Mouse (Mus musculus) CH12.LX (cell line): ENCODE results near the gene Brf1. TPM values are rescaled to one million over a fixed set of nuclear protein-coding genes. Genes with fewer than 3 reads are reported as not detected.

Source experiments
- DNase-seq: peaks from one replicate; pipeline ENCODE4 v3.0.0-alpha.2; 2013; ENCODE audit errors: extremely low read depth
- H3K27ac ChIP-seq: 2 replicates; pipeline ENCODE4 v1.5.1; 2012; ENCODE audit warnings: low read depth, mild to moderate bottlenecking, control low read depth, moderate library complexity; ENCODE audit not compliant: insufficient read depth
- H3K27me3 ChIP-seq: replicated peaks from 2 replicates; pipeline ENCODE3; 2012; ENCODE audit warnings: inconsistent platforms
- H3K36me3 ChIP-seq, 2 experiments: replicated peaks in 1 of 2; 2 replicates each; pipeline versions ENCODE3 to v1.6.1; 2012; ENCODE audit warnings: inconsistent platforms in 1 of 2, low read length in 1 of 2, mild to moderate bottlenecking in 1 of 2, mixed read lengths in 1 of 2, moderate library complexity in 1 of 2; ENCODE audit not compliant: control insufficient read depth in 1 of 2, insufficient read depth in 1 of 2
- H3K4me1 ChIP-seq, 2 experiments: 2 replicates each; pipeline ENCODE4 v1.6.1; 2012; ENCODE audit warnings: inconsistent platforms in 1 of 2, moderate library complexity in 1 of 2; ENCODE audit not compliant: insufficient read depth in 2 of 2, control insufficient read depth in 1 of 2
- H3K4me2 ChIP-seq: 2 replicates; pipeline ENCODE4 v1.6.1; 2012; ENCODE audit warnings: low read depth, mild to moderate bottlenecking, control low read depth; ENCODE audit not compliant: poor library complexity, insufficient read depth, severe bottlenecking
- H3K4me3 ChIP-seq, 3 experiments: fragments of 150-350 bp in 1 of 3; sonication (generic) in 1 of 3; replicated peaks in 1 of 3; 2 replicates each; pipeline versions ENCODE3 to v1.5.1; 2011 to 2012; ENCODE audit warnings: low read depth in 2 of 3, low read length in 2 of 3, mild to moderate bottlenecking in 2 of 3, moderate library complexity in 2 of 3, control low read depth in 1 of 3, improper control_type of control experiment in 1 of 3, inconsistent platforms in 1 of 3, mixed read lengths in 1 of 3; ENCODE audit not compliant: poor library complexity in 1 of 3
- H3K79me2 ChIP-seq: replicated peaks from 2 replicates; pipeline ENCODE4 v1.6.1; 2012; ENCODE audit warnings: mild to moderate bottlenecking, moderate library complexity; ENCODE audit not compliant: control insufficient read depth, poor library complexity, insufficient read depth, severe bottlenecking; ENCODE audit errors: extremely low read depth
- H3K9ac ChIP-seq: 2 replicates; pipeline ENCODE4 v1.6.1; 2012; ENCODE audit warnings: low read depth, mild to moderate bottlenecking, control low read depth, moderate library complexity; ENCODE audit not compliant: insufficient read depth
- H3K9me3 ChIP-seq: replicated peaks from 2 replicates; pipeline ENCODE3; 2012; ENCODE audit warnings: low read length, inconsistent platforms, mixed read lengths
- CHD1 ChIP-seq: IDR thresholded peaks from 2 replicates; pipeline ENCODE4 v1.6.1; 2012; ENCODE audit warnings: low read depth, low read length, improper control_type of control experiment, inconsistent platforms
- CTCF ChIP-seq, 2 experiments: IDR thresholded peaks in 1 of 2; conservative IDR thresholded peaks in 1 of 2; 2 replicates each; pipeline ENCODE4 v1.5.1; 2011 to 2012; ENCODE audit warnings: low read depth in 2 of 2, low read length in 2 of 2, improper control_type of control experiment in 1 of 2, inconsistent platforms in 1 of 2, mild to moderate bottlenecking in 1 of 2, moderate library complexity in 1 of 2
- EP300 ChIP-seq: IDR thresholded peaks from 2 replicates; pipeline ENCODE4 v1.6.1; 2011; ENCODE audit warnings: low read length, improper control_type of control experiment
- GABPA ChIP-seq: IDR thresholded peaks from 2 replicates; pipeline ENCODE4 v1.6.1; 2012; ENCODE audit warnings: low read depth, low read length, improper control_type of control experiment, inconsistent platforms; ENCODE audit not compliant: insufficient replicate concordance
- HCFC1 ChIP-seq: IDR thresholded peaks from 2 replicates; pipeline ENCODE4 v1.6.1; 2012; ENCODE audit warnings: low read depth, mild to moderate bottlenecking, inconsistent platforms, low read length, improper control_type of control experiment
- JUN ChIP-seq: IDR thresholded peaks from 2 replicates; pipeline ENCODE4 v1.6.1; 2011; ENCODE audit warnings: low read depth, mild to moderate bottlenecking, low read length, improper control_type of control experiment, moderate library complexity; ENCODE audit not compliant: insufficient read depth
- MAFK ChIP-seq: IDR thresholded peaks from 2 replicates; pipeline ENCODE4 v1.6.1; 2011; ENCODE audit warnings: low read length, improper control_type of control experiment; ENCODE audit not compliant: insufficient replicate concordance
- MAX ChIP-seq: IDR thresholded peaks from 2 replicates; pipeline ENCODE4 v1.6.1; 2011; ENCODE audit warnings: low read length, improper control_type of control experiment
- MAZ ChIP-seq: IDR thresholded peaks from 2 replicates; pipeline ENCODE4 v1.6.1; 2012; ENCODE audit warnings: low read depth, mild to moderate bottlenecking, inconsistent platforms, low read length, improper control_type of control experiment, moderate library complexity
- MEF2A ChIP-seq: IDR thresholded peaks from 2 replicates; pipeline ENCODE4 v1.6.1; 2014; ENCODE audit warnings: low read depth, mild to moderate bottlenecking, inconsistent platforms, low read length, improper control_type of control experiment, borderline replicate concordance
- MXI1 ChIP-seq: IDR thresholded peaks from 2 replicates; pipeline ENCODE4 v1.6.1; 2011; ENCODE audit warnings: mild to moderate bottlenecking, low read depth, low read length, improper control_type of control experiment
- NRF1 ChIP-seq: IDR thresholded peaks from 2 replicates; pipeline ENCODE4 v1.6.1; 2014; ENCODE audit warnings: low read depth, mild to moderate bottlenecking, inconsistent platforms, low read length, improper control_type of control experiment, moderate library complexity
- PAX5 ChIP-seq: IDR thresholded peaks from 2 replicates; pipeline ENCODE4 v1.6.1; 2012; ENCODE audit warnings: low read length, inconsistent platforms, mixed read lengths
- POLR2A ChIP-seq: IDR thresholded peaks from 2 replicates; pipeline ENCODE4 v1.6.1; 2011; ENCODE audit warnings: low read depth, mild to moderate bottlenecking, improper control_type of control experiment, low read length
- SMC3 ChIP-seq: IDR thresholded peaks from 2 replicates; pipeline ENCODE4 v1.6.1; 2011; ENCODE audit warnings: low read depth, low read length, improper control_type of control experiment
- TCF12 ChIP-seq: IDR thresholded peaks from 2 replicates; pipeline ENCODE4 v1.6.1; 2014; ENCODE audit warnings: low read depth, mild to moderate bottlenecking, inconsistent platforms, low read length, improper control_type of control experiment
- ZC3H11A ChIP-seq: IDR thresholded peaks from 2 replicates; pipeline ENCODE4 v1.6.1; 2012; ENCODE audit warnings: low read depth, mild to moderate bottlenecking, inconsistent platforms, low read length, improper control_type of control experiment
- ZKSCAN1 ChIP-seq: IDR thresholded peaks from 2 replicates; pipeline ENCODE4 v1.6.1; 2012; ENCODE audit warnings: low read depth, inconsistent platforms, low read length, improper control_type of control experiment, borderline replicate concordance
- ZMIZ1 ChIP-seq: IDR thresholded peaks from 2 replicates; pipeline ENCODE4 v1.6.1; 2012; ENCODE audit warnings: low read depth, mild to moderate bottlenecking, inconsistent platforms, low read length, improper control_type of control experiment
- dilution Hi-C: fragments of 300-500 bp; cut with MboI; formaldehyde crosslinking; loops from 2 replicates; pipeline ENCODE4 v1.14.3; 2020; ENCODE audit warnings: low sequenced_read_pairs; ENCODE audit not compliant: extremely low pct_unique_long_range_greater_than_20kb, extremely low pct_ligation_motif_present
- in situ Hi-C: fragments of 300-500 bp; cut with MboI; formaldehyde crosslinking; loops from 3 replicates; pipeline ENCODE4 v1.14.3; 2019; ENCODE audit warnings: low sequenced_read_pairs, low pct_ligation_motif_present, low pct_unique_long_range_greater_than_20kb, mixed read lengths
- polyA plus RNA-seq: library from polyadenylated mRNA; unstranded; fragments of >175 nt; gene quantifications from 2 replicates; pipeline ENCODE4 v1.2.1, GENCODE M21; 2012; ENCODE audit warnings: low read depth; ENCODE audit not compliant: insufficient read length
- total RNA-seq, 2 experiments: library from RNA; depleted of rRNA; stranded (reverse); fragments of 300-350 nt in 1 of 2; fragments of >200 nt in 1 of 2; gene quantifications; 2 replicates each; pipeline ENCODE4 v1.2.3; 2012 to 2014

The Brf1 gene
- total and polyA plus RNA-seq, 3 experiments, result 15.9 to 31.2 (median 29.6) TPM

DNA sequence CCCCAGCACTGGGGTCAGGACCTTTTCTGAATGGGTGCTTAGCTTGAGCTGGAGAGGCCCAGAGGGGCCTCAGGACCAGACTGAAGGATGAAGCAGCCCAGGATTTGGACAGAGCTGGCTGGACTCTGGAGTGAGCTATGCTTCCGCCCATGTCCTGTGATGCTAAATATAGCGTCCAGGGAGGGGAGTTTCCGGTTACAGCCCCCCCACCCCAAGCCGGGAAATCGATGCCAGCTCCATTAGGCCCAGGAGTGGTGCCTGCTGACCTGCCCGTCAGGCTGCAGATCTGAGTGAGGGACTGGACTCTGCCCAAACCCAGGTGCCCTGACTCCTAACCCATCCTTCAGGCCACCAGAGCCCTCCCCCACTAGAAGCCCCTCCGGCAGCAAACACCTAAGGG, 67.9 kb downstream of the Brf1 start:
- Histone ChIP-seq H3K27ac (no peak overlapping the region), H3K36me3 (peaks cover 0 to 4% of the 10 kb centered on the region in 2 experiments), H3K9me3 (peaks cover 12% of the 10 kb centered on the region), H3K4me2 (no peak overlapping the region), H3K4me1 (peaks cover 10 to 17% of the 10 kb centered on the region in 2 experiments), H3K79me2 (no peaks in the 10 kb centered on the region), H3K9ac (no peak overlapping the region), H3K4me3 (no peak overlapping the region), H3K27me3 (peaks cover 26% of the 10 kb centered on the region)
- TF ChIP-seq NRF1 (no peak), ZMIZ1 (no peak), ZKSCAN1 (no peak), POLR2A (no peak), PAX5 (no peak), ZC3H11A (no peak), SMC3 (no peak), CHD1 (no peak), MXI1 (no peak), HCFC1 (no peak), MAFK (no peak), MEF2A (no peak), JUN (no peak), CTCF (conservative IDR thresholded peaks at IDR 0.05 in 1 of 2, IDR thresholded peaks at IDR 0.05 in 1 of 2; ENCODE audit: low read depth in 2 of 2, low read length in 2 of 2) (no peak), MAX (no peak), TCF12 (no peak), GABPA (no peak)
- in situ Hi-C loops, result no loop called here
- dilution Hi-C loops, result no loop called here
- DNase-seq, result no peak

DNA sequence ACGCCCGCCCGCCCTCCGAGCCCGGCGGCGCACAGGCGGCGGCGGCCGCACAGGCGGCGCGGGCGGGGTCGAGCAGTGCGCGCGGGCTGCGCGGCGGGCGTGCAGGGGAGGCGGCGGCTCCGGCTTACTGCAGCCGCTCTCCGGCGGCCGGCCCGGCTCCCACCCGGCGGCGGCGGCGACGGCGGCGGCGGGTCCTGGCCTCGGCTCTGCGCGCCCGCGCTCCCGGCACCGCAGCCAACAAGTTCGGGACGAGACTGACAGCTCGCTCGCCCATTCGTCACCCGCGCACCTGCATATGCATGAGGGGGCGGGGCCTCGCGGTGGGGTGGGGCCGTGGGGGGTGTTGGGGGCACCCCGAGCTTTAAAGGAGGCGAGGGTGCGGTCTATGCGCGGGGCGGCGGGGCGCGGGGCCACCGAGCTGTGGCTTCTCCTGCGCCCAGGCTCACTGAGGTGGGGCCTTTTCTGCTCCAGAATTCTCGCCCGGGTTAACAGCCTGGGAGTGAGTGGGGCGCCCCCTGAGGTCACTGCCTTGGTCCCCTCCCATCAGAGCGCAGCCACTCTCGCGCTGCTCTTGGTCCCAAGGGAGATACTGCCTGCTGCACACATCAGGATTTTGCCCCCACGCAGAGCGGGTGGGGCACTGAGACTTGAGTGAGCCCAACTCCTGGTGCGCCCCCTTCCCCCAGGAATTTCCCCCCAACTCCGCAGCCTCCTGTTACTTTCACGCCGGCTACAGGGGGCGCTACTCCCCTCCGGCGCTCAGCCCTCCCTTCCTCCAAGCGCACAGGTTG, 70.7 kb downstream of the Brf1 start, which contains the start of gene Jag2:
TSS of gene Jag2 (minus strand) at position 215 of the 791 bp plus-strand sequence.
- Histone ChIP-seq H3K27me3 (peaks cover 48% of the 10 kb centered on the region), H3K9ac (no peak within 1 kb of the TSS; the same call in 1 of the 2 replicates), H3K4me2 (peak within 1 kb of the TSS; percentile 87), H3K4me3 (peak within 1 kb of the TSS in 1 of 3 experiments; percentile 52), H3K9me3 (peaks cover 12% of the 10 kb centered on the region), H3K36me3 (peaks cover 0 to 2% of the 10 kb centered on the region in 2 experiments), H3K79me2 (no peaks in the 10 kb centered on the region), H3K27ac (no peak within 1 kb of the TSS), H3K4me1 (peaks cover 10 to 17% of the 10 kb centered on the region in 2 experiments)
- in situ Hi-C loops, result no loop called here
- TF ChIP-seq CTCF (conservative IDR thresholded peaks at IDR 0.05 in 1 of 2, IDR thresholded peaks at IDR 0.05 in 1 of 2; ENCODE audit: low read depth in 2 of 2, low read length in 2 of 2) (peak in 1 of 2 experiments; percentile 58; a peak in 2 of 4 replicates), EP300 (no peak), MAZ (peak; percentile 55; the same call in 1 of the 2 replicates), NRF1 (0 out of 2 replicates have a peak, but pooled peaks have one; percentile 22)
- DNase-seq, result no peak
- dilution Hi-C loops, result no loop called here
